Mouse (Mus musculus): ENCODE results near the gene Miga1.

DNA sequence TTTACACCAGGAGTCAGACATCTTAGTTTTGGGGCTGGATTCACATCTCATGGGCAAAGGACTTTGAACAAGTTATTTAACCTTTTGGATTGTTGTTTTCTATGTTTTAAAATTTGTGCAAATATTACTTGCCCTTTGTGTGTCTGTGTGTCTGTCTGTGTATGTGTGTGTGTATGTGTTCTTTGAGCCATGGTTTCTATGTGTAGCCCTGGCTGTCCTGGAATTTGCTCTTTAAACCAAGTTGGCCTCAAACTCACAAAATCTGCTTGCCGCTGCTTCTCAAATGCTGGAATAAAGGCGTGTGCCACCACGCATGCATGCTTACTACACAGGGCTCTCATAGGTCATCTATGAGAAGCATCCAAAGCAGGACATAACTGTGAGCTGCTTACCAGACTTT, 63.3 kb downstream of the Miga1 start:
- TF ChIP-seq ZNF384 (IDR thresholded peaks at IDR 0.05; ENCODE audit: low read depth, low read length), result no peak
- no peak for TF ChIP-seq HCFC1 (IDR thresholded peaks at IDR 0.05; ENCODE audit: borderline replicate concordance, insufficient read depth, low read length)
- TF ChIP-seq MAFK (IDR thresholded peaks at IDR 0.05; ENCODE audit: insufficient read depth, low read depth, low read length), result no peak

All from ES-E14 (cell line).